Mouse (Mus musculus): ENCODE measurements around the gene Gm38394.
"Not testable (repeated sequence)": the region's sequence is repeated elsewhere in the genome, so short reads cannot be mapped to it uniquely, and the experiment has no call there.

The Gm38394 gene

GRCm38 (mm10) chr1:133661203-133661933 is at the start of gene Gm38394:
Gene Gm38394, minus strand, starts transcription at chr1:133661318.
- peak; percentile 94 for DNase-seq

DNA sequence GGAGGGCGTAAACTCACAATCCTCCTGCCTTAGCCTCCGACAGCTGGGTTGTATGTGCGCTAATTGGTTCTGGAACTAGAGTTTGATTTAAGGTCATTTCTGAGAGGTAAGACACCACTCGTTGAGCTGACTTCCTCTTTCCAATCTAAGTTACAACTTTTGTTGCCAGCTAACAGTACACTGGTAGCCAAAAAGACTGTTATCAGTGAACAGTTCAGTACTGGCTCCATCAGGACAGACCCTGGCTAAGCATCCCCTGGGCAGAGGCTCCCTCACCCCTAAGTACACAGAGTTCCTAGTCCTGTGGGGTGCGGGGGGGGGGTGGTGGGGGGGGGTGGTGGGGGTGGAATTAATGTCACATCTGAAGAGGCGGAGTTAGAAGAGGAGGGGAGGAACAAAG is 49.8 kb upstream of the Gm38394 start:
- no peak for DNase-seq

- no peak for DNase-seq
These were observed 48.2 kb upstream of the Gm38394 start for GRCm38 (mm10) chr1:133709292-133709691.

- not testable (repeated sequence) for DNase-seq
These were observed 40.7 kb upstream of the Gm38394 start for GRCm38 (mm10) chr1:133701824-133702223.

DNA sequence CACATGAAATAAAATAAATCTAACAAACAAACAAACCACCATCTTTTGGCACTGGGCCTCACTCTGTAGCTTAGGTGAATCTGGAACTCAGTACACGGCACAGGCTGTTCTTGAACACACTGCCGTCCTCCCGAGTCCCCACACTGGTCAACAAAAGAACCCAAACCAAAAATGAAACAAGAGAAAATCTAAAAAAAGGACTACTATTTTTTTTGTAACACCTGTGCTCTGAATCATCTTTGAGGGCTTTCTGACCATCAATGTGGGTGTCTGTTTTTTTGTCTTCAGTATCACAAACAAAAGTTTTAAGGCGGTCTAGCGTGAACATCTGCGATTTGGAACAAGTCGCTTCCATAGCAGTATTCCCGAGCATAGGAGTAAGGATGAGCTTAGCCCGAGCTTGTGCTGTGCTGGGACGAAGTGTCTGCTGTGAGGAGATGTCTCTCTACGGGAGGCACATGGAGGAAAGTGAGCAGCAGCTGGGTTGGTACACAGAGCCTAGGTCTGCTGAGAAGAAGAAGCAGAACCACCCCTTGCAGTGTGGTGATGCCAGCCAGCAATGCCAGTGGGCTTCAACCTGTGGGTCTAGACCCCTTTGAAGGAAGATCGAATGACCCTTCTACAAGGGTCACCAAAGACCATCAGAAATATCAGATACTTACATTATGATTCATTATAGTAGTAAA is 37.0 kb upstream of the Gm38394 start:
- DNase-seq, result no peak

GRCm38 (mm10) chr1:133695901-133696300 is 34.8 kb upstream of the Gm38394 start:
- no peak for DNase-seq

GRCm38 (mm10) chr1:133694876-133695275 is 33.8 kb upstream of the Gm38394 start:
- no peak for DNase-seq

DNA sequence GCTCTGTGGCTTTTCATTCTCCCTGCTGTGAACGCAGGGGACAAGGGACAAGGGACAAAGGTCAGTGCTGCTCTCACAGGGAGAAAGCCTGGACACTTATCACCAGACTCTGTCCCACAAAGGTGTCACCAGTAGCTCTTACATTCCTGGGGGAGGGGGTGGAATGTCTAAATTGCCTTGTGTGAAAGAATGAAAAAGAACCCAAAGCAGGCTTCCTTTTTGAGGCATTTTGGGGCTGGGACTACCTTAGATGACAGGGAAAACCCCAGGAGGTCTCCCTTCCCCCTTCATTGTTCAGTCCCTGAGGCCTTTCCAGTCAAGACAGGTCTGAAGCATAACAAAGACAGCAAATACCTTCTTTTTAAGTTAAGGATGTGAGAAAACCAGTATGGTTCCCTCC is 33.2 kb upstream of the Gm38394 start:
- no peak for DNase-seq

DNA sequence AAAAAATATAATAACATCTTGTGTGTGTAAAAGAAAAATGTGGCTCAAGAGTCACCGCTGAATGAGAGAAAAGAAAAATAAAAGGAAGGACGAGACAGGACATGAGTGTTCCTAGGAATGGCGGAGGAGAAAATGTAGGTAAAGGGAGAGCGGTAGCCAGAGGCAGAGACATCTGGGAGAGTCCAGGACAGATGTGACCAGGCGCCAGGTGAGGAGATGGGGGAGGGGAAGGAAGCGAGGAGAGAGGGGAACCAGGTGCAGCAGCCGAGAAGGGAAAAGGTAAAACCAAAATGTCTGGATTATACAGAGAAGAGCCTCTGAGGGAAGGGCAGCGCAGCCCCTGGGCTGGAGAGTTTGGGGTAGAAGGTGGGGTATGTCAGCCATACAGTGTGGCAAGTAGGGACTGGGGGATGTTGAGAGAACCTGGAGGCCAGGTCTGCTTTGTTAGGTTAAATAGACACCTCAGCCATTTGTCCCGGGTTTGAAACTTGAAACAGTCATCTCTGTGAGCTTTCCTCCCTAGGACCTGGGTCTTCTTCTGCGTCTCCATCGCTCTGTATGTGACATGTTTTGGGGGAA is 32.5 kb upstream of the Gm38394 start:
- no peak for DNase-seq

DNA sequence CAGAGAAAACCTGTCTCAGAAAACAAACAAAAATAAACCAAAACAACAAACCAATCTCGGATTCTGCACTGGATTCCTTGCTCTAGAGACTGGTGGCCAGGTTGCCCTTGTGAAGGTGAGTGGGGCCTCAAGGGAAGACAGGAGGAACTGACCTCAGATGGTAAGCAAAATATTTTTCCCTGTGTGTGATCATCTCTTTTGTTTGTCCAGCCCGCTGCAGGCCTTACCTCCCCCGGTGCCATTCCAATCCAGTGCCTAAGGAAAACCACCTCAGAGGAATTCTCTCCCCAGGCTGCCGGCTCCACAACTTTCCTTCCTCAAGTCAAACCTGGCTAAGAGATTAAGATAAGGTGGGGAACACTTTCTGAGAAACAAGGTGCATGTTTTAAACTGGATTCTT is 31.1 kb upstream of the Gm38394 start:
- DNase-seq, result no peak

DNA sequence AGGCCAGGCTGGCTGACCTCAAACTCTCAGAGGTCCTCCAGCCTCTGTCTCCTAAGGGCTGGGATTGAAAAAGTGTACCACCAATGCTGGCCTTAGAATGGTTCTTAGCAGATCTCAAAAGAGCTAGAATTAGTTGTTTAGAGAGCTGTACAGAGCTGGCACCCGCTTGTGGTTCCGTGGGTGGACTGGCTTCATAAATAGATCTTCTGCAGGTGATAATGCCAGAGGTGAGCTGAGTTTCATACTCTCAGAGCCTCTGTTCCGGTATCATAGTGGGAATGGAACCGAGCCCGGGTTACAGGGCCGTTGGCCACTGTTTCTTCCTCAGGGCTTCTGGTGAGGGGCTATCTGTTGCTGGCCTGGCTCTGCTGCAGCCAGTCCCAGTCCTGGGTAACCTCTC is 29.9 kb upstream of the Gm38394 start:
- DNase-seq, result no peak

- DNase-seq, result no peak
These were observed 28.8 kb upstream of the Gm38394 start, which contains the start of gene Lax1 for GRCm38 (mm10) chr1:133689897-133690296. Gene Lax1, minus strand, starts transcription at chr1:133690108.

- no peak for DNase-seq
These were observed 27.2 kb upstream of the Gm38394 start for GRCm38 (mm10) chr1:133688301-133688700.

GRCm38 (mm10) chr1:133685749-133686519 is 24.8 kb upstream of the Gm38394 start:
- DNase-seq, result no peak

- no peak for DNase-seq
These were observed 10.7 kb upstream of the Gm38394 start for GRCm38 (mm10) chr1:133671801-133672200.

DNA sequence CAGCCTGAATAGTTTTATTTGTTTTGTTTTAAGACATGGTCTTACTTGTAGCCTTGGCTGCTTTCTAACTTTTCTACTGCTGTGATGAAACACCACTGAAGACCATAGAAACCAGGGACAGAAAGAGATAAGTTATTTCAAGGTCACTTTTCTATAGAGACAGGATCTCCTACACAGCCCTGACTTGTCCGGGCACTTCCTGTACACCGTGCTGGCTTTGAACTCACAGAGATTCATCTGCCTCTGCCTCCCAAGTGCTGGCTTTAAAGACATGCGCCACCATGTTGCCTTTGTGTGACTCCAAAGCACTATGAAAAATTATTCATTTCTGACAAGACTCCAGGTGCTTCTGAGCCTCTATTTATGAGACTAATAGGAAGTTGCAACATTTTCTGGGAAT is 10.1 kb upstream of the Gm38394 start:
- DNase-seq, result no peak

GRCm38 (mm10) chr1:133670776-133671175 is 9.7 kb upstream of the Gm38394 start:
- DNase-seq, result no peak

DNA sequence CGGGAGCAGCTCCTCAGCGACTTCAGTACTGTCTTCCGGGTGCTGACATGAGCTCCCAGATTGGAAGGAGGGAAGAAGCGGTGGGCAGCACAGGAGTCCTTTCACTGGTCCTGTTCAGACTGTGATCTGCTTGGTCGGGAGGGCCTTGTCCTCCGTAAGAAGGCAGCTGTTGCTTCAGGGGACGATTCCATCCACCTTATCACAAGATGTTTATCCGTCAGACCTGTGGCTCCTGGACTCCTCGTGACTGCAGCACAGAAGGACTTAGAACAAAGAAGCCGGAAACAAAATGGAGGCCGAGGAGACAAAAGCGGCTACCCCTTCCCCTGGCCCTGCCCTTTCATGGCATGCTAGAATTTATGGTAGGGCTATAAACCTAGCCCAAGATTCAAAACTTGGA is 9.1 kb upstream of the Gm38394 start:
- DNase-seq, result no peak

DNA sequence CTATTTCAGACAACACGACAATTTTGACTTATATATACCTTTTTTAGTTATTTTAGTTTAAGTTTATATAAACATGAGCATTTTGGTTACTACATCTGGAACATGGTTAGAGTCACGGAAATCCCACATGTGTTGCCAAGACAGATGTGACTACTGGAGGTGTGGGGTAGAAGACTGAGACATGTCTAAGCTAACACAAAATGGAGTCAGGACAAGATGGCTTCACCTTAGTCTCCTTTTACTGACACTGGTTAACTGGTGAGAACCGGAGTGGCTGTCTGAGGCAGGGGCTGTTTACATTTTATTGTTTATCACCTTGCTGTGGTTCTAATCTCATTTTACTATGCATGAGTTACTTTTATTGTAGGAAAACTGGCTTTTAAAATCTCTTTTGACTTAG is 7.5 kb upstream of the Gm38394 start:
- no peak for DNase-seq

- no peak for DNase-seq
These were observed 6.6 kb upstream of the Gm38394 start for GRCm38 (mm10) chr1:133667721-133668120.

- DNase-seq, result not testable (repeated sequence)
These were observed 4.6 kb upstream of the Gm38394 start for GRCm38 (mm10) chr1:133665713-133666112.

GRCm38 (mm10) chr1:133664203-133664970 is 3.3 kb upstream of the Gm38394 start:
- DNase-seq, result no peak

DNA sequence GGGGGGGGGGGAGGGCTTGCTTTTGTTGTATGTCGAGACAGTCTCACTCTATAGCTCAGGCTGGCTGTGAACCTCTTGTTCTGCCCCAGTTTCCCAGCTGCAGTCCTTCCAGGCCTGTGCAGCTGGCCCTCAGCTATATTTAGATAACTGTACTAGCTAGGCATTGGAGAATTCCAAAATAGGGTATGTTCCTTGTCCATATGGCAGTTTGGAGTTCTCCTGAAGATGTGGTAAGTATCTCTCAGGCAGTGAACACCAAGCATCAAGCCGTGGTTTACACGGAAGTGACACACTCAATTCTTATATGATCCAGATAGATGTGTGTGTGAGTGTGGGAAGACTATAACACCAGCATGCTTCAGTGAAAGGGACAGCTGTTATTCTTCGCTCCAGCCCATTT is 2.3 kb upstream of the Gm38394 start:
- no peak for DNase-seq
